Mouse (Mus musculus) limb, embryonic 12.5 days (tissue): ENCODE measurements around the gene Gcnt1. TPM values are rescaled to one million over a fixed set of nuclear protein-coding genes. Genes with fewer than 3 reads are reported as not detected.
A peak's percentile ranks its signal among the peaks of the same experiment; 100 is the strongest.

Experiments
- ATAC-seq: fragments of 200-750 bp; cut with Nextera tagmentation; 2 replicates; pipeline ENCODE4 v1.8.0; 2017; ENCODE audit warnings: low read depth, moderate TSS enrichment; ENCODE audit not compliant: insufficient number of reproducible peaks, insufficient read depth, low FRiP score, low TSS enrichment
- H3K27ac ChIP-seq: fragments of 300-500 bp; sonication (generic); 2 replicates; pipeline ENCODE4 v1.5.1; 2016; ENCODE audit warnings: mild to moderate bottlenecking, moderate library complexity
- H3K27me3 ChIP-seq: fragments of 300-500 bp; sonication (generic); 2 replicates; pipeline ENCODE4 v1.6.1; 2016; ENCODE audit warnings: mild to moderate bottlenecking, moderate library complexity
- H3K36me3 ChIP-seq: fragments of 300-500 bp; sonication (generic); 2 replicates; pipeline ENCODE4 v1.6.1; 2016; ENCODE audit warnings: mild to moderate bottlenecking, moderate library complexity
- H3K4me1 ChIP-seq: fragments of 300-500 bp; sonication (generic); replicated peaks from 2 replicates; pipeline ENCODE4 v1.6.1; 2016
- H3K4me2 ChIP-seq: fragments of 300-500 bp; sonication (generic); 2 replicates; pipeline ENCODE4 v1.6.1; 2016; ENCODE audit warnings: mild to moderate bottlenecking, moderate library complexity
- H3K4me3 ChIP-seq: fragments of 300-500 bp; sonication (generic); replicated peaks from 2 replicates; pipeline ENCODE4 v1.5.1; 2016; ENCODE audit warnings: mild to moderate bottlenecking
- H3K9ac ChIP-seq: fragments of 300-500 bp; sonication (generic); replicated peaks from 2 replicates; pipeline ENCODE4 v1.6.1; 2016; ENCODE audit warnings: mild to moderate bottlenecking, moderate library complexity
- H3K9me3 ChIP-seq: fragments of 300-500 bp; sonication (generic); 2 replicates; pipeline ENCODE4 v1.6.1; 2016; ENCODE audit warnings: mild to moderate bottlenecking, moderate library complexity
- WGBS: fragments of 180-500 bp; shearing (Covaris S2); methylation state at CpG from one replicate; pipeline ENCODE4 v1.1.7; 2016; 5-methylcytosine and 5-hydroxymethylcytosine counted together
- polyA plus RNA-seq: library from polyadenylated mRNA; unstranded; fragments of >200 nt; fragmentation: Nextera tagmentation; extraction: Ambion mirVana; gene quantifications from 2 replicates; pipeline ENCODE4 v1.2.1, GENCODE M21; 2016

Gene Gcnt1
- polyA plus RNA-seq, 1 experiment from 2014 or later: 5.2 TPM

GRCm38 (mm10) chr19:17347852-17348251 is 24.8 kb downstream of the Gcnt1 start:
- ATAC-seq: no peak
- H3K4me2 ChIP-seq: no peak overlapping the region
- H3K9ac ChIP-seq: no peak overlapping the region
- H3K9me3 ChIP-seq: no peaks in the 10 kb centered on the region
- H3K27ac ChIP-seq: no peak overlapping the region
- H3K27me3 ChIP-seq: no peaks in the 10 kb centered on the region
- peaks cover 10% of the 10 kb centered on the region; the same call in 1 of the 2 replicates for H3K4me1 ChIP-seq
- 85% methylated on average over 2 of the region's 2 CpGs for WGBS
- no peaks in the 10 kb centered on the region for H3K36me3 ChIP-seq
- H3K4me3 ChIP-seq: no peak overlapping the region

GRCm38 (mm10) chr19:17346716-17347474 is 25.7 kb downstream of the Gcnt1 start:
- H3K4me2 ChIP-seq: no peak overlapping the region
- no peak overlapping the region for H3K4me3 ChIP-seq
- no peaks in the 10 kb centered on the region for H3K27me3 ChIP-seq
- H3K4me1 ChIP-seq: peaks cover 10% of the 10 kb centered on the region; the same call in 1 of the 2 replicates
- H3K36me3 ChIP-seq: no peaks in the 10 kb centered on the region
- WGBS: 91% methylated on average over 3 of the region's 3 CpGs
- H3K9me3 ChIP-seq: no peaks in the 10 kb centered on the region
- no peak for ATAC-seq
- no peak overlapping the region for H3K9ac ChIP-seq
- no peak overlapping the region for H3K27ac ChIP-seq

GRCm38 (mm10) chr19:17344881-17345280 is 27.8 kb downstream of the Gcnt1 start:
- Histone ChIP-seq H3K9ac (no peak overlapping the region), H3K36me3 (no peaks in the 10 kb centered on the region), H3K4me3 (no peak overlapping the region), H3K4me1 (peaks cover 10% of the 10 kb centered on the region; the same call in 1 of the 2 replicates), H3K27ac (no peak overlapping the region), H3K4me2 (no peak overlapping the region), H3K27me3 (no peaks in the 10 kb centered on the region), H3K9me3 (no peaks in the 10 kb centered on the region)
- no peak for ATAC-seq
- WGBS: 83% methylated on average over 7 of the region's 7 CpGs

- WGBS: 88% methylated on average over 2 of the region's 2 CpGs
- H3K4me1 ChIP-seq: peaks cover 7% of the 10 kb centered on the region
- H3K27ac ChIP-seq: no peak overlapping the region
- ATAC-seq: no peak
- no peak overlapping the region for H3K4me2 ChIP-seq
- H3K4me3 ChIP-seq: no peak overlapping the region
- H3K36me3 ChIP-seq: no peaks in the 10 kb centered on the region
- no peak overlapping the region for H3K9ac ChIP-seq
- H3K9me3 ChIP-seq: no peaks in the 10 kb centered on the region
- no peaks in the 10 kb centered on the region for H3K27me3 ChIP-seq
Observed at GRCm38 (mm10) chr19:17339563-17339962, 33.1 kb downstream of the Gcnt1 start.

- no peak overlapping the region for H3K27ac ChIP-seq
- WGBS: 59% methylated on average over 7 of the region's 7 CpGs
- no peak for ATAC-seq
Observed at GRCm38 (mm10) chr19:17337057-17337679, 35.5 kb downstream of the Gcnt1 start.

DNA sequence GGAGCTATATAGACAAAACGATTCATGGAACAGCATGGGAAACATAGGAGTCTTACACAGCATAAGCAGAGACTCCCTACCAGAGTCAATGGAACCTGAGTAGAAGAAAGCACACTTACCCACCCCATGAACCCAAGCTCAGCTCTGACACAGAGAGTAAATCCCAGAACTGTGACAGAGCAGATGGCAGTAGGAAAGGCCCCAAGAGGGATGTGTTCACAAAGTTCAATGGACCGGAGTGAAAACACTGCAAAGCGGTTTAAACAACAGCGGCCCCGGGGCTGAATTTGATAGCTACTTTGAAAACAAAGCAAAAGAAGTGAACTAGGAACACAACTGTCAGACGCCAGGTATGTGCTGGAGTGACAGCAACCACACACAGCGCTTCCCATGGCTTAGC is 36.0 kb downstream of the Gcnt1 start:
- Histone ChIP-seq H3K27ac (no peak overlapping the region), H3K4me1 (peaks cover 7% of the 10 kb centered on the region), H3K4me3 (no peak overlapping the region), H3K9ac (no peak overlapping the region), H3K4me2 (no peak overlapping the region), H3K36me3 (no peaks in the 10 kb centered on the region), H3K9me3 (no peaks in the 10 kb centered on the region), H3K27me3 (no peaks in the 10 kb centered on the region)
- ATAC-seq: no peak
- WGBS: 78% methylated on average over 7 of the region's 7 CpGs

More at GRCm38 (mm10) chr19:17337057-17337679, 35.5 kb downstream of the Gcnt1 start:
- no peaks in the 10 kb centered on the region for H3K27me3 ChIP-seq
- no peaks in the 10 kb centered on the region for H3K9me3 ChIP-seq
- H3K36me3 ChIP-seq: no peaks in the 10 kb centered on the region
- H3K4me1 ChIP-seq: peaks cover 7% of the 10 kb centered on the region
- no peak overlapping the region for H3K9ac ChIP-seq
- no peak overlapping the region for H3K4me2 ChIP-seq
- no peak overlapping the region for H3K4me3 ChIP-seq

DNA sequence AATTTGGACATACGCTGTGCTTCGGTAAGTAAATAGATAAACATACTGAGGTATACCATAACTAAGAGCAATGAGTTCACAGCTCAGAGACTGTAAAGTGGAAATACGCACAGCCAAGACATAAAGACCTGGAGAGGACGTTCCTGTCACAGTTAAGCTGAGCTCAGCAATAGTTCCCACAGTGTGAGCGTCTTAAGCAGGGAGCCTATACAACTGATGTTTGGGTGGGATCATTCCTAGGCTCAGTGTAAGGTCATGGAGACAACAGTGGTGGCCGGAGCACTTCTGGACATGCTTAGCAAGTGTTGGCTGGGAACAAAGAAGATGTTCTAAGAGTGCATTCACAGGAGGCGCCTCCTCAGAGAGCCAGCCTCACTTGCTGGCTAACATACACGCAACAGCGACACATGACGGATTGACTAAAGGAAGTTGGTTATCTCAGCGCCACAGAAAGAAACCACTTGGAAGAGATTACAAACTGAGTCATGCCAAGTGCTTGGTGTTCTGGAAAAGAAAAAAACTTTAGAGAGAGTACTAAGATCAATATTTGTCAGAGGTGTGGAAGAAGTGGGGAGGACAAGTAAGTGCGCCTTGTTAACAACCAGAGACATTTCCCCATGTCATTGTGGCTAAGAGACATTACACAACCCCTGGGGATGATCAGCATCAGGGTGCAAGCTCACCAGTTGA is 37.9 kb downstream of the Gcnt1 start:
- peaks cover 7% of the 10 kb centered on the region for H3K4me1 ChIP-seq
- no peak overlapping the region for H3K9ac ChIP-seq
- peaks cover 2% of the 10 kb centered on the region; the same call in 1 of the 2 replicates for H3K36me3 ChIP-seq
- 90% methylated on average over 12 of the region's 12 CpGs for WGBS
- no peak overlapping the region for H3K27ac ChIP-seq
- H3K9me3 ChIP-seq: no peaks in the 10 kb centered on the region
- H3K27me3 ChIP-seq: no peaks in the 10 kb centered on the region
- no peak for ATAC-seq
- H3K4me3 ChIP-seq: no peak overlapping the region
- no peak overlapping the region for H3K4me2 ChIP-seq

- Histone ChIP-seq H3K27me3 (no peaks in the 10 kb centered on the region), H3K4me3 (no peak overlapping the region), H3K4me2 (no peak overlapping the region), H3K36me3 (peaks cover 5% of the 10 kb centered on the region; the same call in 1 of the 2 replicates), H3K9me3 (no peaks in the 10 kb centered on the region), H3K4me1 (peaks cover 7% of the 10 kb centered on the region), H3K27ac (no peak overlapping the region), H3K9ac (no peak overlapping the region)
- WGBS: 67% methylated on average over 7 of the region's 7 CpGs
- ATAC-seq: no peak
Observed at GRCm38 (mm10) chr19:17333043-17333442, 39.6 kb downstream of the Gcnt1 start.

- ATAC-seq: no peak
Observed at GRCm38 (mm10) chr19:17328916-17329315, 43.7 kb downstream of the Gcnt1 start.

GRCm38 (mm10) chr19:17327881-17328404 is 44.7 kb downstream of the Gcnt1 start:
- Histone ChIP-seq H3K9ac (no peak overlapping the region), H3K9me3 (no peaks in the 10 kb centered on the region), H3K27me3 (no peaks in the 10 kb centered on the region), H3K4me3 (no peak overlapping the region), H3K4me2 (no peak overlapping the region), H3K4me1 (peaks cover 16% of the 10 kb centered on the region), H3K27ac (no peak overlapping the region), H3K36me3 (peaks cover 5% of the 10 kb centered on the region; the same call in 1 of the 2 replicates)
- WGBS: 91% methylated on average over 6 of the region's 6 CpGs
- no peak for ATAC-seq

More at GRCm38 (mm10) chr19:17328916-17329315, 43.7 kb downstream of the Gcnt1 start:
- H3K27ac ChIP-seq: no peak overlapping the region
- no peak overlapping the region for H3K4me3 ChIP-seq
- no peaks in the 10 kb centered on the region for H3K27me3 ChIP-seq
- no peaks in the 10 kb centered on the region for H3K9me3 ChIP-seq
- no peak overlapping the region for H3K4me2 ChIP-seq
- H3K36me3 ChIP-seq: peaks cover 5% of the 10 kb centered on the region; the same call in 1 of the 2 replicates
- no peak overlapping the region for H3K9ac ChIP-seq
- 96% methylated on average over 10 of the region's 10 CpGs for WGBS
- peaks cover 9% of the 10 kb centered on the region for H3K4me1 ChIP-seq

DNA sequence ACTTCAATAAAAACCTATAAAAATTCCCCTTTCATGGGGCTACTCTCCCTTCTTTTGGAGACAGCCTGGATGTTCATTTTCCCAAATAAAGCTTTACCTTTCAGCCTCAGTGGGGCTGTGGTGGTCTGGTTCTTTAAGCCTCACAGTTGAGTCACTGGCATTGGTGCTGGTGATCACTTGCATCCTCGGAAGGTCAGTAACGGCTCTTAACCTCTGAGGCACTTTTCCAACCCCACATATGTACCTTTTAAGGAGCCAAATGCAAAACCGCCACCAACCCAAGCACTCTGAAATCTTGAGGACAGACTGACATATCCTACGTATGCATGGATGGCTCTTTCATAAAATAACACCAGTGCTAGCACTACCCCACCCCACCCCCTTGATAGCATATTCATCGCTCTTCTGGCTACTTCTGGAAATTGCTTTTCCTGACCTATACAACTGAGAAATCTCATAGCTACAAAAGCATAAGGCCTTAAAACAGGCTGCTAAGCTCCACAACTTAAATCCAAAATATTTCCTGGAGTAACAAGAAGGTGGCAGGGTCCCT is 48.9 kb downstream of the Gcnt1 start:
- no peaks in the 10 kb centered on the region for H3K27me3 ChIP-seq
- no peak overlapping the region for H3K4me2 ChIP-seq
- H3K36me3 ChIP-seq: no peaks in the 10 kb centered on the region
- H3K4me1 ChIP-seq: peaks cover 30% of the 10 kb centered on the region
- no peaks in the 10 kb centered on the region for H3K9me3 ChIP-seq
- H3K9ac ChIP-seq: no peak overlapping the region
- no peak overlapping the region for H3K4me3 ChIP-seq
- no peak overlapping the region for H3K27ac ChIP-seq
- 0 out of 2 replicates have a peak, but pooled peaks have one; percentile 37 for ATAC-seq
- 46% methylated on average over 5 of the region's 5 CpGs for WGBS
